Mouse (Mus musculus) MEL (cell line): ENCODE results near the gene Fmo3. TPM values are rescaled to one million over a fixed set of nuclear protein-coding genes. Genes with fewer than 3 reads are reported as not detected.

Source experiments
- DNase-seq: peaks from one replicate; pipeline ENCODE4 v3.0.0; 2011; ENCODE audit warnings: low read depth, low spot score
- H3K27ac ChIP-seq: 2 replicates; pipeline ENCODE4 v1.5.1; 2012; ENCODE audit warnings: low read depth, mild to moderate bottlenecking, control low read depth, low read length, moderate library complexity; ENCODE audit not compliant: control insufficient read depth
- H3K27me3 ChIP-seq, 2 experiments: fragments of 150-350 bp in 1 of 2; sonication (generic) in 1 of 2; 2 replicates each; pipeline ENCODE4 v1.6.1; 2012; ENCODE audit warnings: low read length in 2 of 2, mild to moderate bottlenecking in 2 of 2, improper control_type of control experiment in 1 of 2, moderate library complexity in 1 of 2; ENCODE audit not compliant: insufficient read depth in 2 of 2, control insufficient read depth in 1 of 2
- H3K36me3 ChIP-seq, 2 experiments: 2 replicates each; pipeline ENCODE4 v1.6.1; 2012 to 2014; ENCODE audit warnings: low read length in 2 of 2, improper control_type of control experiment in 1 of 2, inconsistent platforms in 1 of 2, mild to moderate bottlenecking in 1 of 2; ENCODE audit not compliant: insufficient read depth in 2 of 2, control insufficient read depth in 1 of 2
- H3K4me1 ChIP-seq, 2 experiments: fragments of 150-350 bp in 1 of 2; sonication (generic) in 1 of 2; 2 replicates each; pipeline ENCODE4 v1.6.1; 2012; ENCODE audit warnings: low read length in 2 of 2, improper control_type of control experiment in 1 of 2, mild to moderate bottlenecking in 1 of 2; ENCODE audit not compliant: insufficient read depth in 2 of 2, control insufficient read depth in 1 of 2
- H3K4me3 ChIP-seq, 2 experiments: fragments of 150-350 bp in 1 of 2; sonication (generic) in 1 of 2; 2 replicates each; pipeline ENCODE4 v1.5.1; 2012; ENCODE audit warnings: low read depth in 2 of 2, low read length in 2 of 2, mild to moderate bottlenecking in 2 of 2, moderate library complexity in 2 of 2, control low read depth in 1 of 2, improper control_type of control experiment in 1 of 2; ENCODE audit not compliant: control insufficient read depth in 1 of 2, insufficient read depth in 1 of 2
- H3K79me2 ChIP-seq: 2 replicates; pipeline ENCODE4 v1.6.1; 2012; ENCODE audit warnings: mild to moderate bottlenecking, low read length, moderate library complexity; ENCODE audit not compliant: control insufficient read depth, poor library complexity, insufficient read depth
- H3K9ac ChIP-seq: 2 replicates; pipeline ENCODE4 v1.6.1; 2012; ENCODE audit warnings: low read depth, mild to moderate bottlenecking, control low read depth, low read length, moderate library complexity; ENCODE audit not compliant: control insufficient read depth, poor library complexity, severe bottlenecking
- H3K9me3 ChIP-seq: fragments of 150-350 bp; sonication (generic); replicated peaks from 2 replicates; pipeline ENCODE4 v1.6.1; 2012; ENCODE audit warnings: mild to moderate bottlenecking, low read length, improper control_type of control experiment, moderate library complexity; ENCODE audit not compliant: insufficient read depth
- E2F4 ChIP-seq: IDR thresholded peaks from 2 replicates; pipeline ENCODE4 v1.6.1; 2011; ENCODE audit warnings: low read depth, low read length, improper control_type of control experiment, borderline replicate concordance
- ETS1 ChIP-seq: IDR thresholded peaks from 2 replicates; pipeline ENCODE4 v1.6.1; 2012; ENCODE audit warnings: low read depth, mild to moderate bottlenecking, inconsistent platforms, low read length, improper control_type of control experiment, moderate library complexity
- JUND ChIP-seq: IDR thresholded peaks from 2 replicates; pipeline ENCODE4 v1.6.1; 2011; ENCODE audit warnings: low read depth, mild to moderate bottlenecking, improper control_type of control experiment, low read length
- KAT2A ChIP-seq: conservative IDR thresholded peaks from 2 replicates; pipeline ENCODE4 v1.6.1; 2012; ENCODE audit warnings: low read depth, low read length, improper control_type of control experiment, inconsistent platforms
- MAFK ChIP-seq: IDR thresholded peaks from 2 replicates; pipeline ENCODE4 v1.6.1; 2011; ENCODE audit warnings: low read depth, mild to moderate bottlenecking, low read length, improper control_type of control experiment, borderline replicate concordance
- MAX ChIP-seq: IDR thresholded peaks from 2 replicates; pipeline ENCODE4 v1.6.1; 2011; ENCODE audit warnings: low read length, improper control_type of control experiment
- NELFE ChIP-seq: IDR thresholded peaks from 2 replicates; pipeline ENCODE4 v1.6.1; 2011; ENCODE audit warnings: low read depth, low read length, improper control_type of control experiment
- NRF1 ChIP-seq: IDR thresholded peaks from 2 replicates; pipeline ENCODE4 v1.6.1; 2014; ENCODE audit warnings: low read depth, mild to moderate bottlenecking, inconsistent platforms, low read length, improper control_type of control experiment, moderate library complexity; ENCODE audit not compliant: poor library complexity, insufficient read depth, severe bottlenecking
- POLR2A ChIP-seq, 2 experiments: IDR thresholded peaks; 2 replicates each; pipeline ENCODE4 v1.6.1; 2011 to 2012; ENCODE audit warnings: low read length in 2 of 2, mild to moderate bottlenecking in 2 of 2, control low read depth in 1 of 2, improper control_type of control experiment in 1 of 2, low read depth in 1 of 2, moderate library complexity in 1 of 2; ENCODE audit not compliant: control insufficient read depth in 1 of 2, insufficient read depth in 1 of 2, poor library complexity in 1 of 2
- POLR2AphosphoS2 ChIP-seq: IDR thresholded peaks from 2 replicates; pipeline ENCODE4 v1.6.1; 2011; ENCODE audit warnings: low read length, improper control_type of control experiment
- RAD21 ChIP-seq: IDR thresholded peaks from 2 replicates; pipeline ENCODE4 v1.6.1; 2011; ENCODE audit warnings: mild to moderate bottlenecking, low read depth, low read length, improper control_type of control experiment
- SMC3 ChIP-seq: IDR thresholded peaks from 2 replicates; pipeline ENCODE4 v1.6.1; 2011; ENCODE audit warnings: low read depth, low read length, improper control_type of control experiment
- TBP ChIP-seq: IDR thresholded peaks from 2 replicates; pipeline ENCODE4 v1.8.0; 2011; ENCODE audit warnings: low read depth, low read length, improper control_type of control experiment
- TCF12 ChIP-seq: IDR thresholded peaks from 2 replicates; pipeline ENCODE4 v1.6.1; 2014; ENCODE audit warnings: low read depth, mild to moderate bottlenecking, inconsistent platforms, low read length, improper control_type of control experiment, moderate library complexity
- USF1 ChIP-seq: IDR thresholded peaks from 2 replicates; pipeline ENCODE4 v1.6.1; 2014; ENCODE audit warnings: low read depth, mild to moderate bottlenecking, inconsistent platforms, low read length, improper control_type of control experiment, moderate library complexity
- USF2 ChIP-seq, 2 experiments: IDR thresholded peaks; 2 replicates each; pipeline ENCODE4 v1.6.1; 2011 to 2012; ENCODE audit warnings: improper control_type of control experiment in 2 of 2, low read length in 2 of 2, borderline replicate concordance in 1 of 2, inconsistent platforms in 1 of 2, low read depth in 1 of 2, mild to moderate bottlenecking in 1 of 2; ENCODE audit not compliant: insufficient read depth in 1 of 2
- ZC3H11A ChIP-seq: IDR thresholded peaks from 2 replicates; pipeline ENCODE4 v1.6.1; 2012; ENCODE audit warnings: low read depth, mild to moderate bottlenecking, inconsistent platforms, low read length, improper control_type of control experiment
- ZMIZ1 ChIP-seq: IDR thresholded peaks from 2 replicates; pipeline ENCODE4 v1.6.1; 2012; ENCODE audit warnings: low read depth, mild to moderate bottlenecking, inconsistent platforms, low read length, improper control_type of control experiment, moderate library complexity
- polyA plus RNA-seq, 2 experiments: library from polyadenylated mRNA; stranded (reverse) in 1 of 2; unstranded in 1 of 2; fragments of >175 nt in 1 of 2; fragments of >200 nt in 1 of 2; gene quantifications; 2 replicates each; pipeline versions ENCODE4 v1.2.1 to v1.2.4; 2012; ENCODE audit warnings: low replicate concordance in 2 of 2, low read depth in 1 of 2; ENCODE audit not compliant: insufficient read length in 2 of 2, insufficient read depth in 1 of 2, missing spikeins in 1 of 2
- total RNA-seq: library from RNA; depleted of rRNA; stranded (reverse); fragments of 300-350 nt; gene quantifications from 2 replicates; pipeline ENCODE4 v1.2.3, GENCODE M21; 2012

Fmo3 gene
- total and polyA plus RNA-seq, 3 experiments = not detected

DNA sequence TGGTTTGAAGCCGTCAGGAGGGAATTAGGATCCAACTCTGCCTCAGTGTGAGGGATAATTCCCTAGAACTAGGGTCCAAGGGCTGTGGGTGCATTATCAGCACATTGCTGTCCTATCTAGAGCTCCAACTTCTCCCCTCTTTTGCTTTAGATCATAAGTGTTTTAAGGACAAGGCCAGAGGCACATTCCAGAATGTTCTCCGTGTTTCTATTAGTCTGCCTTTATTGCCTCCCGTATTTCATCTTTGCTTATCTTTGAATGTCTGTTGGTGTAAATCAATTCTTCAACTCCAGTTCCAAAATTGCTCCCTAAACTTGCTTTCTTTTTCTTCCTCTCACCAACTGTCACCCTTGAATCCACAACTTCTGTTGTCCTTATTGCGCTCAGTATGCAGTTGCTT, 51.9 kb downstream of the Fmo3 start:
- TF ChIP-seq E2F4 (no peak), POLR2A (IDR thresholded peaks at IDR 0.05; ENCODE audit: control insufficient read depth in 1 of 2, insufficient read depth in 1 of 2, low read depth in 1 of 2, low read length in 2 of 2, poor library complexity in 1 of 2) (no peak)
- no peak overlapping the region for H3K27ac ChIP-seq
- no peak for DNase-seq
- no peaks in the 10 kb centered on the region for H3K4me1 ChIP-seq
- no peaks in the 10 kb centered on the region for H3K27me3 ChIP-seq
- H3K9me3 ChIP-seq = no peaks in the 10 kb centered on the region
- no peak overlapping the region for H3K9ac ChIP-seq
- no peaks in the 10 kb centered on the region for H3K36me3 ChIP-seq
- H3K4me3 ChIP-seq = no peak overlapping the region
- no peaks in the 10 kb centered on the region for H3K79me2 ChIP-seq

DNA sequence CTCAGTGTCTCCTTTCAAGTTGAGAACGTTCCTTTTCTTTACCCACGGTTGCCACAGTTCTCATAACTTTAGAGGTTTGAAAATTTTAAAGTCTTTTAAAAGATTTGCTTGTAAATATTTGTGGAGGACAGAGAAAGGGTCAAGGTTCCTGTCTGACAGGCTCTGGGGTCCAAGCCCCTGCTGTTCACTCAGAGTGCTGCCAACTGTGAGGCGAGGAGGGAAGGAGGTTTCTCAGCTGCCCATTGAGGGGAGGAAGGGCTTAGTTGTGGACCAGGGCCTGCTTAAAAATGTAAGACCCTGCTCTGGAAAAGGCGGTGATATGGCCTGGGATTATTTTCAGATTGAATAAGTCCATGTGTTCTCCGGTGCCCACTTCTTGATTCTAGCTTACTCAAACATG, 52.4 kb downstream of the Fmo3 start:
- no peaks in the 10 kb centered on the region for H3K79me2 ChIP-seq
- no peaks in the 10 kb centered on the region for H3K9me3 ChIP-seq
- H3K4me1 ChIP-seq = no peaks in the 10 kb centered on the region
- no peaks in the 10 kb centered on the region for H3K27me3 ChIP-seq
- H3K4me3 ChIP-seq = no peak overlapping the region
- no peak overlapping the region for H3K9ac ChIP-seq
- DNase-seq = no peak
- no peak for TF ChIP-seq TCF12
- TF ChIP-seq E2F4 = no peak
- no peak for TF ChIP-seq ETS1
- no peak for TF ChIP-seq MAX
- no peak for TF ChIP-seq JUND
- TF ChIP-seq USF1 = no peak
- TF ChIP-seq SMC3 = no peak
- TF ChIP-seq NRF1 = no peak
- no peak for TF ChIP-seq USF2 (IDR thresholded peaks at IDR 0.05; ENCODE audit: borderline replicate concordance in 1 of 2, insufficient read depth in 1 of 2, low read depth in 1 of 2, low read length in 2 of 2)
- no peak for TF ChIP-seq MAFK
- TF ChIP-seq POLR2AphosphoS2 = no peak
- H3K27ac ChIP-seq = no peak overlapping the region
- H3K36me3 ChIP-seq = no peaks in the 10 kb centered on the region

DNA sequence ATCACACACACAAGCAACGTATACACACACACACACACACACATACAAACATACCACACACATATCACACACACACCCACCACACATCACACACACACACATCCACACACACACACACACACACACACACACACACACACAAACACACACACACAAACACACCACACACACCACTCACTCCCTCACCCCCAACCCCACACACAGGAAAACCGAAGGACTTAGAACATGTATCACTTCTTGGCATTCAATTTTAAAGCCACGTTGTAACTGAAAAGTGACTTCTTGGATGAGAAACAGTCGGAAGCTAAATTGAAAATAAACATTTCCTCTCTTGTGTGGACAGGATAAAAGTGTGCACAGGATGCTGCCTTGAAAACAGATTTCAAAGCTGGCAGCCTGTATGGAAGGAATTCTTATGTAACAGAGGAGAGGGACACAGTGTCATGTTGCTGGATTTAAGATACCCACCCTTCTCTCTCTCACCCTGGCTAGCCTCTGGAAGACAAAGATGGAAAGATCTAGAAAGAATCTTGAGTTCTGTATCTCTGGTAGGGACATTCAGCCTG, 52.9 kb downstream of the Fmo3 start:
- no peak for DNase-seq
- H3K4me1 ChIP-seq = no peaks in the 10 kb centered on the region
- no peak overlapping the region for H3K27ac ChIP-seq
- H3K36me3 ChIP-seq = no peaks in the 10 kb centered on the region
- no peaks in the 10 kb centered on the region for H3K79me2 ChIP-seq
- H3K9me3 ChIP-seq = no peaks in the 10 kb centered on the region
- H3K4me3 ChIP-seq = no peak overlapping the region
- TF ChIP-seq ZC3H11A (no peak), ZMIZ1 (no peak), USF1 (no peak), TBP (no peak), NELFE (no peak), POLR2A (IDR thresholded peaks at IDR 0.05; ENCODE audit: control insufficient read depth in 1 of 2, insufficient read depth in 1 of 2, low read depth in 1 of 2, low read length in 2 of 2, poor library complexity in 1 of 2) (no peak), KAT2A (no peak), RAD21 (no peak)
- no peak overlapping the region for H3K9ac ChIP-seq
- H3K27me3 ChIP-seq = no peaks in the 10 kb centered on the region
